Mouse (Mus musculus) midbrain, embryonic 11.5 days (tissue): ENCODE measurements around the gene Prex1. TPM values are rescaled to one million over a fixed set of nuclear protein-coding genes. Genes with fewer than 3 reads are reported as not detected.

ENCODE experiments used
- ATAC-seq: fragments of 200-750 bp; cut with Nextera tagmentation; 2 replicates; pipeline ENCODE4 v1.8.0; 2017; ENCODE audit warnings: moderate TSS enrichment, moderate library complexity; ENCODE audit not compliant: low FRiP score
- DNase-seq: peaks from one replicate; pipeline ENCODE4 v3.0.0; 2015; ENCODE audit warnings: low spot score; ENCODE audit errors: missing footprints
- H3K27ac ChIP-seq: fragments of 300-500 bp; sonication (generic); 2 replicates; pipeline ENCODE4 v1.5.1; 2014; ENCODE audit warnings: low read depth, low read length
- H3K27me3 ChIP-seq: fragments of 300-500 bp; sonication (generic); 2 replicates; pipeline ENCODE4 v1.6.1; 2014; ENCODE audit warnings: mild to moderate bottlenecking, low read length, moderate library complexity, mixed read lengths; ENCODE audit not compliant: control insufficient read depth, insufficient read depth
- H3K36me3 ChIP-seq: fragments of 300-500 bp; sonication (generic); 2 replicates; pipeline ENCODE4 v1.6.1; 2014; ENCODE audit warnings: mild to moderate bottlenecking, low read length, moderate library complexity, mixed read lengths; ENCODE audit not compliant: control insufficient read depth, insufficient read depth
- H3K4me1 ChIP-seq: fragments of 300-500 bp; sonication (generic); 2 replicates; pipeline ENCODE4 v1.6.1; 2014; ENCODE audit warnings: low read length; ENCODE audit not compliant: control insufficient read depth, insufficient read depth
- H3K4me2 ChIP-seq: fragments of 300-500 bp; sonication (generic); 2 replicates; pipeline ENCODE4 v1.6.1; 2014; ENCODE audit warnings: mild to moderate bottlenecking, moderate library complexity
- H3K4me3 ChIP-seq: fragments of 300-500 bp; sonication (generic); 2 replicates; pipeline ENCODE4 v1.5.1; 2014; ENCODE audit warnings: low read depth, low read length
- H3K9ac ChIP-seq: fragments of 300-500 bp; sonication (generic); 2 replicates; pipeline ENCODE4 v1.6.1; 2014; ENCODE audit warnings: low read length
- H3K9me3 ChIP-seq: fragments of 300-500 bp; sonication (generic); 2 replicates; pipeline ENCODE4 v1.6.1; 2016; ENCODE audit warnings: low read length; ENCODE audit not compliant: control insufficient read depth
- WGBS: fragments of 180-500 bp; shearing (Covaris S2); extraction: QIAGEN DNeasy Blood & Tissue Kit; methylation state at CpG from one replicate; pipeline ENCODE4 v1.1.7; 2014; 5-methylcytosine and 5-hydroxymethylcytosine counted together
- polyA plus RNA-seq: library from polyadenylated mRNA; unstranded; fragments of >200 nt; fragmentation: Nextera tagmentation; extraction: Ambion mirVana; gene quantifications from 2 replicates; pipeline ENCODE4 v1.2.1, GENCODE M21; 2014

The Prex1 gene
- polyA plus RNA-seq, 1 experiment from 2014 or later: 19.8 TPM

DNA sequence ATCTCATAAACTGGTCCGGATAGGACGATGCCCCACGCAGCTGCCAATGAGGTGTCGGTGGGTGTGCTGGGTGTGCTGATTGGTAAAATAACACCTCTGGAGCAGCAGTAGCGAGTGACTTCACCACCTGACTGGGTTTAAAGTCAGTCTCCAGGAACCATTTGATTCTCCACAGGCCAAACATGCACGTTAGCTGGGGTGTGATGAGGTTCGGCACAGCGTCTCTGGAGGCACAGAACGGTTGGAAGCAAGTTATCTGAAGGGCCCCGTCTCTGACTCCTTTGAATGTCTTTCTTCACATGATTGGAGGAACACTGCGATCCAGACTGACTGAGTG is 159.5 kb downstream of the Prex1 start:
- H3K4me2 ChIP-seq: no peak overlapping the region
- 83% methylated on average over 11 of the region's 11 CpGs for WGBS
- H3K36me3 ChIP-seq: no peaks in the 10 kb centered on the region
- no peak overlapping the region for H3K27ac ChIP-seq
- DNase-seq (no peak), ATAC-seq (no peak)
- no peaks in the 10 kb centered on the region; the same call in 1 of the 2 replicates for H3K27me3 ChIP-seq
- H3K9me3 ChIP-seq: no peaks in the 10 kb centered on the region
- H3K4me1 ChIP-seq: peaks cover 29% of the 10 kb centered on the region
- H3K9ac ChIP-seq: no peak overlapping the region
- H3K4me3 ChIP-seq: no peak overlapping the region

DNA sequence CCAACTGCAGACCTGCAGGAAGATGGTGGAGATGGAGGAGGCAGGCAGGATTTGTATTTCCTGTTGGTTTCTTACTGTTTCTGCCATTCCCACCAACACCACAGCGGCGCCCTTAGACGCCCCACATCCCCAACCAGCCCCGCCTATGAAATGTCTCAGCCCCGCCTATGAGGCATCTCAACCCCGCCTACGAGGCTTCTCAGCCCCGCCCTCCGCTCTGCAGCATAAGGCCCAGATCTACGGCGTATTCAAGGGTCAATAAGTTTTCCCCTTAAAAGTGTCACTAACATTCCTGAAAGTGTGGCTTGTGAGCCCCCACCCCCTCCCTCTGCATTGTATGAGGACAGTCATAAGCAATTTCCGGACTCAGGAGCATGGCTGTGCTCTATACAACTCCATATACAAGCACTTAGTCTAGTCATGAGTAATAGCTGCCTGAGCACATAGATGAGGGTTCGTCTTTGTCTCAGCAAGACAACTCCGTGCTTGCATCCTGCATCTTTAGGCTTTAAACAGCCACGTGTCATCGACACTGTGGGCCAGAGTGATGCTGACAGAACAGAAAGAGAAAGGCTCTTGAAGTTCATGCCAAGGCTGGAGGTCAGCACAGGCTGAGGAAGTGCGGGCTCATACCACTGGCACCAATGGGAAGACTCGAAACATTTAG is 160.0 kb downstream of the Prex1 start:
- ATAC-seq: 0 out of 2 replicates have a peak, but pooled peaks have one; percentile 25
- WGBS: 38% methylated on average over 18 of the region's 18 CpGs
- peaks cover 26% of the 10 kb centered on the region for H3K4me1 ChIP-seq

GRCm38 (mm10) chr2:166552657-166553056 is 161.0 kb downstream of the Prex1 start:
- H3K9me3 ChIP-seq: no peaks in the 10 kb centered on the region
- peaks cover 18% of the 10 kb centered on the region for H3K4me1 ChIP-seq
- 23% methylated on average over 6 of the region's 6 CpGs for WGBS
- ATAC-seq (no peak), DNase-seq (no peak)
- H3K27ac ChIP-seq: no peak overlapping the region
- no peak overlapping the region for H3K4me2 ChIP-seq
- no peak overlapping the region; the same call in 1 of the 2 replicates for H3K9ac ChIP-seq
- no peaks in the 10 kb centered on the region for H3K36me3 ChIP-seq
- H3K27me3 ChIP-seq: no peaks in the 10 kb centered on the region; the same call in 1 of the 2 replicates
- no peak overlapping the region for H3K4me3 ChIP-seq

More for the DNA sequence above, 160.0 kb downstream of the Prex1 start:
- no peak overlapping the region for H3K27ac ChIP-seq
- H3K27me3 ChIP-seq: no peaks in the 10 kb centered on the region; the same call in 1 of the 2 replicates
- no peak overlapping the region for H3K4me2 ChIP-seq
- no peaks in the 10 kb centered on the region for H3K9me3 ChIP-seq
- H3K4me3 ChIP-seq: no peak overlapping the region
- no peak overlapping the region for H3K9ac ChIP-seq
- no peaks in the 10 kb centered on the region for H3K36me3 ChIP-seq
- peak; percentile 91 for DNase-seq

- Histone ChIP-seq H3K9ac (no peak overlapping the region), H3K36me3 (no peaks in the 10 kb centered on the region), H3K27me3 (no peaks in the 10 kb centered on the region; the same call in 1 of the 2 replicates), H3K9me3 (no peaks in the 10 kb centered on the region), H3K4me3 (no peak overlapping the region), H3K4me1 (peaks cover 18% of the 10 kb centered on the region), H3K27ac (peak overlapping the region; percentile 32; the same call in 1 of the 2 replicates), H3K4me2 (no peak overlapping the region)
- ATAC-seq: no peak
- no peak for DNase-seq
- 37% methylated on average over 15 of the region's 15 CpGs for WGBS
Measured at GRCm38 (mm10) chr2:166551831-166552498, 161.7 kb downstream of the Prex1 start.

DNA sequence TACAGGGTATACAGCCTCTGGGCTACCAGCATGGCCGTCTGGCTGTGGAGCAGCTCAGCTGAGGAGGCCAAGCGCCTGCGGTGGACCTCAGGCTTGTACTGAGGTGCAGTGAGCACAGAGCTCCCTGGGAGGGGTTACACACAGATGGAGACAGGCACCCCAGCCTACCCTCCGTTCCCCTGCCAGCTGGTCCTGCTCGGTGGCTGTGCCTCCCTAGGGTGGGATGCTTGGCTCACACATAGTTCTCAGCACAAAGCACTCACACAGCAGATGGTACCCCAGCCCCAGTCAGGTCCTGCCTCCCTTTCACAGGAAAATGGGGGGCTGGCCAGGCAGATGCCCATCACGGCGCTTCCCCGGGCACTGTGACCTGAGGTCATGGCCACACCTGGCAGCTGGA is 163.8 kb downstream of the Prex1 start:
- no peak for ATAC-seq
- H3K27me3 ChIP-seq: no peaks in the 10 kb centered on the region; the same call in 1 of the 2 replicates
- no peaks in the 10 kb centered on the region for H3K36me3 ChIP-seq
- H3K4me1 ChIP-seq: peaks cover 18% of the 10 kb centered on the region
- H3K4me2 ChIP-seq: no peak overlapping the region
- no peak overlapping the region for H3K4me3 ChIP-seq
- H3K9me3 ChIP-seq: no peaks in the 10 kb centered on the region
- 70% methylated on average over 8 of the region's 8 CpGs for WGBS
- DNase-seq: no peak
- no peak overlapping the region for H3K9ac ChIP-seq
- no peak overlapping the region; the same call in 1 of the 2 replicates for H3K27ac ChIP-seq

DNA sequence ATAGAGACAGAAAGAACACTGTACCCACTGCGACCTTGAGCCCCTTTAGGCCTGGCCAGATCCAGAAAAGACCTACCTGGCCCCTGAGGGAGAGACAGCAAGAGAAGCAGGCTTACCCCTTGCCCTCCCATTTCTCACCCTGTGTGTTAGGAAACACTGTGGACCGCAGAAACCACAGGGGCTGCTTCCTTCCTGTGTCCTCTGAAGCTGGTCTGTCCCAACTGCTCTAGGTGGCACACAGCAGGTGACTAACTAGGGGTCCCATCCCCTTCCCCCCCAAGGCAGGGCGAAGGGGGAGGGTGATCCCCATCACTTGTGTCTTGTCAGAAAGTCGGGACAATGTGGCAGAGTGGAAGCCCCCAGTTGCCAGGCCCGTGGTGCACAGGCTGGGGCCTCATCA is 164.6 kb downstream of the Prex1 start:
- Histone ChIP-seq H3K9ac (no peak overlapping the region), H3K4me3 (no peak overlapping the region), H3K36me3 (no peaks in the 10 kb centered on the region), H3K27me3 (no peaks in the 10 kb centered on the region; the same call in 1 of the 2 replicates), H3K27ac (no peak overlapping the region), H3K9me3 (no peaks in the 10 kb centered on the region), H3K4me1 (peaks cover 18% of the 10 kb centered on the region), H3K4me2 (no peak overlapping the region)
- DNase-seq (no peak), ATAC-seq (no peak)
- 87% methylated on average over 5 of the region's 5 CpGs for WGBS

DNA sequence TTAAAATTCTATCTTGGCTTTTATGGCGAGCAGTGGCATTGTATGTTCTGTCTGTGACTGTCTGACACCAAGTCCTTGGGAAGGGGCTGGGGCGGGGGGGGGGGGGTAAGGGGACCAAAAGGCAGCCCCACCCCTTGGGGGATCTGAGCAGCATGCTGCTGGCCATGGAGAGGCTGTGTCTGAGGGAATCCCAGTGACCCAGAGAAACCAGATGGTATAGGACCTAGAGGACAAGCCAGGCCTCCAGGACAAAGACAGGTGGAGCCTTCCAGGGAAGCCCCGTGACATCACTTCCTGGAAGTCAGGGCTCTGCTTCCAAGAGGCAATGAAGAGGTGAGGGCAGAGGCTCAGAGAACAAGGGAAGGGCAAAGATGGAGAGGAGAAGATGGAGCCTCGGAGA is 168.1 kb downstream of the Prex1 start:
- no peak overlapping the region for H3K4me3 ChIP-seq
- H3K27ac ChIP-seq: no peak overlapping the region
- H3K4me2 ChIP-seq: no peak overlapping the region
- H3K36me3 ChIP-seq: no peaks in the 10 kb centered on the region
- H3K27me3 ChIP-seq: no peaks in the 10 kb centered on the region
- 80% methylated on average over 4 of the region's 4 CpGs for WGBS
- no peak overlapping the region for H3K9ac ChIP-seq
- DNase-seq: no peak
- no peaks in the 10 kb centered on the region; the same call in 1 of the 2 replicates for H3K4me1 ChIP-seq
- no peaks in the 10 kb centered on the region; the same call in 1 of the 2 replicates for H3K9me3 ChIP-seq
- no peak for ATAC-seq

DNA sequence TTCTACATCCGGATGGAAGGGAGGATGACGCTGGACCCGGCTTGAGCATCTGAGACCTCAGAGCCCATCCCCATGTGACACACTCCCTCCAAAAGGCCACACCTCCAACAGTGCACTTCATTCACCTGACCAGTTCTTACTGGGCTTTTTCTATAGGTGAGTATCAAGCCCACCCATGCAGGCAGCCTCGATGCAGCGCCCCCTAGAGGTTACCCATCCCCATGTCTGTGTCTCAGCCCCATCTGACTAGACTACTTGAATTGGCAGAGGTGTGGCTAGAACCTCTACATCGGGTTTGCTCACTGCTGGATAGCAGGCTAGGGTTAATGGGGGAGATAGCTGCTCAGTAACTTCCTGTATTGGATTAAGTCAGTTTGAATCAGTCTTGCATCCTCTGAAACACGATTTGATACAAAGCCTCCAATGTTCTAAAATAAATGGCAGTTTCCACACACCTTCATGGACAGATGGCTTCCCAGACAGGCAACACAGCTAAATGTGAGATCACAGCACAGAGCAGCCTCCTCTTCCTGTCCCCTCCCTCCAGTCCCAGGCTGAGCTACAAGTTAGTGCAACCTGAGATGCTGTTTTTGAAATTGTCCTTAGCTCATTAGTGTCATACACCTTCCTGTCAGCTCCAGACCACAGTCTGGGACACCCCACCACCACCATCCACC is 168.9 kb downstream of the Prex1 start:
- H3K36me3 ChIP-seq: no peaks in the 10 kb centered on the region
- no peak for DNase-seq
- H3K9ac ChIP-seq: no peak overlapping the region
- no peak overlapping the region for H3K27ac ChIP-seq
- H3K4me3 ChIP-seq: no peak overlapping the region
- no peaks in the 10 kb centered on the region for H3K27me3 ChIP-seq
- H3K4me2 ChIP-seq: no peak overlapping the region
- H3K9me3 ChIP-seq: no peaks in the 10 kb centered on the region; the same call in 1 of the 2 replicates
- WGBS: 61% methylated on average over 7 of the region's 7 CpGs
- ATAC-seq: no peak
- H3K4me1 ChIP-seq: no peaks in the 10 kb centered on the region; the same call in 1 of the 2 replicates
